Mouse (Mus musculus) small intestine, adult 2 months (tissue): ENCODE results near the gene Smad9.

Experiments used
- CTCF ChIP-seq: fragments of 200-500 bp; IDR thresholded peaks from 2 replicates; pipeline ENCODE4 v1.5.1; 2012; ENCODE audit warnings: low read depth, mild to moderate bottlenecking, control low read depth, inconsistent platforms, low read length, moderate library complexity, mixed read lengths; ENCODE audit not compliant: insufficient replicate concordance, insufficient read length; ENCODE audit errors: extremely low read depth
- POLR2A ChIP-seq: fragments of 200-500 bp; IDR thresholded peaks from 2 replicates; pipeline ENCODE4 v1.6.1; 2012; ENCODE audit warnings: low read depth, mild to moderate bottlenecking, control low read depth, inconsistent platforms, low read length, moderate library complexity

DNA sequence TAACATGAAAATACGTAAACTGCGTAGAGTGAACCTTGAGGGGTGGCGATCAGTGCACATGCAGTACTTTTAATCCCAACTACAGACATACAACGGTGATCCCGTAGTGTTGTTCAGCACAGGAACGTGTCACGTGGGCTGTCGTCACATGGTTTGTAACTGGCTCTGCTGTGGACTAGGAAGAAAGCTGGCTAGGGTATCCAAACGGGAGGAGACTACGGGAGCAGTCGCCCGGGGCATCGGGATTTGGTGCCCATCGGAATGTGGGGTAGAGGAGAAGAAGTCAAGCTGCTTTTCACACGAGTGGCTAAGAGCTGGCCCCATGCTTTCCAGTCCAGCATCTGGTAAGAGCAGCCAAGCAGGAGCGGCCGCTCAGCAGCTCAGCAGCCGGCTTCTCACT lies 9.0 kb downstream of the Smad9 start:
- TF ChIP-seq CTCF (no peak), POLR2A (no peak)
